Mouse (Mus musculus) spleen, adult 2 months (tissue): ENCODE measurements at regions not wholly inside any gene's neighbourhood (a gene's known extent, or its start where the extent isn't known, plus 50 kb on each side); places are given as distances from the start of the nearest gene placed in this dataset.

Experiments
- CTCF ChIP-seq: fragments of 200-500 bp; IDR thresholded peaks from 2 replicates; pipeline ENCODE4 v1.5.1; 2011; ENCODE audit warnings: mild to moderate bottlenecking, inconsistent platforms; ENCODE audit not compliant: insufficient read depth, insufficient read length, insufficient replicate concordance; ENCODE audit errors: extremely low read depth
- POLR2A ChIP-seq: fragments of 200-500 bp; IDR thresholded peaks from 2 replicates; pipeline ENCODE4 v1.6.1; 2011; ENCODE audit warnings: low read depth, low read length, inconsistent platforms

DNA sequence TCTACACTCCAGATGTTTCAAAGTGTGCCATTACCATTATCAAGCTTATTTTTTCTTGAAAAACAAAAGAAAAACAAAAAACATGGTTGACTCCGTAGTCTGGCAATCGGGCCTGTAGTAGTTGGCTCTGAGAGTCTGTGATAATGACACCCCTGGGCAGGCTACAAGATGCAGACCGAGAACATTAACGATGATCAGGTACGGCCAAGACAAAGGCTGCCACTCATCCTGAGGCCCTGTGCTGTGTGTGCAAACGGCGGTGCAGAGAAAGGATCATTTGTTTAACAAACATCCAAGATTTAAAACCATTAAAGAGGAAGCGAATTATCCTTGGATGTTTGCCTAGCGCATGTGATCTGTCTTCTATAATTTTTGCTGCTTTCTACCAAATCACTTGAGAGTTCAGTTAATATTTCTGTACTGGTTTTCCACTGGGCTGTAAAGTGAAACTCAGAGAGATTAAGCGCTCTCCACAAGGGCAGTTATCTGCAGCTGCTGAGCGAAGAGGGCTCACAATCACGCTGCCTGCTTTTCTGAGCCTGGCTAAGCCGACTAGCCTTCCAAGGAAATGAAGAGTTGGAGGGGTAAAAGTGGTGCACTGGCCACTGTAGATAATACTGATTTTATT lies 257.0 kb downstream of the Adgrl2 start:
- TF ChIP-seq POLR2A (no peak), CTCF (no peak)
